Mouse (Mus musculus): Measurements from ENCODE around the gene Mybbp1a.

Gene Mybbp1a

DNA sequence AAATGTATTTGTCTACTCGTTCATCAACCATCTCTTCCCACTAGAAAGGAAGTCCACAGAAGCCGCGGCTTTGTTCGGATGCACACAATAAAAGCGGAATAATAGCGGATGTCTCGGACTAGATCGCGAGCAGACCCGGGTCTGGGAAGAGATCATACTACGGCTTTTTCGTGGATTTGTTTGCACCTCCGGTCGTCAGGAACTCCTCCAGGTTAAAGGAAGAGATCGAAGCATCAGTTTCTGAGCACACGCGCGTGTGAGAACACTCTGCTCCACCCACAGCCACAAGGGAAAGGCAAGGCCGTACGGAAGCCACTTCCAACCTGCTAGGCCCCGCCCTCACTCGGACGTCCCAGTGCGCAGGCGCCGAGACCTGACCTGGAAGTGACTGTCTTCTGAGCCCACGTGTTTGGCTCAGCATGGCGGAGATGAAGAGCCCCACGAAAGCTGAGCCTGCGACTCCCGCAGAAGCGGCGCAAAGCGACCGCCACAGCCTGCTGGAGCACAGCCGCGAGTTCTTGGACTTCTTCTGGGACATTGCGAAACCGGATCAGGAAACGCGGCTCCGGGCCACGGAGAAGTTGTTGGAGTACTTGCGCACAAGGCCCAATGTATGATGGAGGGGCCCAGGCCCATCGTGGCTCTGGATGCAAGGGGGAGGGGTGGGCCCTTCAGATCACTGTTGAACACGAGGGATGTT, at the start of gene Mybbp1a:
TSS of gene Mybbp1a (plus strand) at position 391 of the 700 bp plus-strand sequence.
- DNase-seq: peak; percentile 99

DNA sequence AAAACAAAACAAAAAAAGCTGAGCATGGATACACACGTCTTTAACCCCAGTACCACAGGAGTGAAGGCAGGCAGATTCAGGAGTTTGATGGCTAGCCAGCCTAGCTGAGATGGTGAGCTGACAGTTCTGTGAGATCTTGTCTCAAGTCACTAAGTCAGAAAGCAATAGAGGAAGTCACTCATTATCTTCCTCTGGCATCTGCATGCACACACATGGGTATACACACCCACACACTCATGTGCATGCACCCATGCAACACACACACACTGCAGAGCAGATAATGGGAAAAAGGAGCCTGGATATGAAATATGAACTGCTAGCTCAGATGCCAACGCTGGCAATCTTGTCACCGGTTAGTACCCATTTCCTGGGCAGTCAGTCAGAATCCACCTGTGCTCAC, 47.9 kb upstream of the Mybbp1a start:
- no peak for DNase-seq

DNA sequence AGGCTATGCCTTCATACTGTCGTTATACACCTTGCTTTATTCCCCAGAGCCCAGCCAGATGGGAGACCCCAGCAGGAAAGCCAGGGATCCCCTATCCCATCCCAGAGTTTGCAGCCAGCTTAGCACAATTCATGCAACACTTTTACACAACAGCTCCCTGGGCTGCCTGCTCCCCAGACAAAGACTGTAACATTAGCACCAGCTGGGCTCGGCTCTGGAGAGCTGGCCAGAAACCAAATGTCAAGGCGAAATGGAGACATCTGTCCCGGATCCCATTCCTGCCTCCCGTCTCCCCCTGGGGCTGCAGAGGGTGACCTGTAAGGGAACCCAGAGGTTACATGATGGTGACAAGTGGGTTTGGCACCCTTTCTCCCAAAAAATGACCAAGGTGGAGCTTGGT, 47.5 kb upstream of the Mybbp1a start:
- no peak for DNase-seq

DNA sequence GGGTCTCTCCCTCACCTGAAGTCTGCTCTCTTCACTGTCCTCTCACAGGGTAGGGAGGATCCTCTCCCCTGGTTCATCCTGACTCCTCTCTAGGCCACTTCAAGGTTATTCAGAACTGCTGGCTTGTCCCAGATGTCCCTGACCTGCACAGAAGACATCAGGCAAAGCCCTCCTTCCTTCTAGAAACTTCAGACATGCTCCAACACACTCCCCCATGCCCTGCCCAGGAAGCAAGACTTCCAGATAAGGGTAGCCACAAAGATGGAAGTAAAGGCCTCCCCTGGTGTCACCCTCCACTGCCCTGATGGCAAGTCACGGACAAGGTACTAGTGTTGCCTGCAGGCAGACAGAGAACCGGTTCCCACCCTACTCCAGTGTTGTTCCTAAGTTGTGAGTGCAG, 46.5 kb upstream of the Mybbp1a start:
- DNase-seq: no peak

DNA sequence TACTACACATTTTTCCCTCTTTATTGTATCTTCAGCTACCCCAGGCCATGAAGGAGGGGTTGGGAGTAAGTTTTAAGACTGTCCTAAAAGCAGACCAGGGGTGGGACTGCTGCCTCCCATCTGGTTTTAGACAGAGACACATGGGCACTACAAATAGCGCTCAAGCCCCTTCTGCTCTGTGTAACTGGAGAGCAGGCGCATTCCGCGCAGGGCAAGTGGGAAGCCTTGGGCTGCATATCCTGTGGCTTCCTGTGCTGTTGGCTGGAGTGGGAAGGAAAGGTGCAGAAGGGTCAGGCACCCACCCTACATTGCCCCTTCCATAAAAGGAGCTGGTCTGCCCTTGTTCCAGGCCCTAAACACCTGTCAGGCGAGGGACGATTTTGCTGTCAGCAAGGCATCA, 45.5 kb upstream of the Mybbp1a start:
- no peak for DNase-seq

DNA sequence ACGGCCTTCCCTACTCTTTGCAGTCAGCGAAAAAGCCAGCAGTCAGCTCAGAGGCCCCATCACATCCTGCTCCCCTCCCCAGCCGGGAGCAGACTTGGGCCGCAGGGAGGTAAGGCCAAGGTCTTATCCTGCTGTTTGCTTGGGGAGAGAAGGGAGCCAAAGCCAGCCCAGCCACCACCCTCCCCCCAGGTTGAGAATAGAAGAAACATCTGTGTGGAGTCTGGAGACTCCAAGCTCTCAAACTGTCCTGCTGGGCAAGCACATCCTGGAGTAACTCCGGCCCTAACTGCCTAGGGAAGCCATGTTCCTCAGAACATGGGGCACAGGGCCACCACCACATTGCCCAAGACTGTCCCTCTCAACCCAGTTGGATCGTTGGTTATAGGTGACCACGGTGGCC, 44.5 kb upstream of the Mybbp1a start:
- DNase-seq: no peak

DNA sequence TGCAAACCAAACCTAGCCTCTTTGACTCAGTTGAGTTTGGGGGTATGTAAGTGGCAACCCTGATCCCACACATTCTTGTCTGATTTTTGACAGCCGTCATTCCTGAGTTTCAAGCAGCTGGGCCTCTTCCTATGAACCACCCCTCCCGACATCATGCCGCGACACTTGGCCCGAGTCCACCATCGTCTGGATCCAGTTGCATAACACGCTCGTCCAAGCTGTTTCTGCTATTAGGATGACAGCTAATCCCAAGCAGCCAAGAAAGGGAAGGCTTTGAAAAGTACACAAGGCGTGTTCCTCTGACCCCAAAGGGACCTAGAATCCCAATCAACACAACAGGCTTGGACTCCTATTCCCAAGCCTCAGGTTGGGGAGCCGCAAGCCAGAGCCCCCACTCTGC, 44.1 kb upstream of the Mybbp1a start:
- peak; percentile 57 for DNase-seq

DNA sequence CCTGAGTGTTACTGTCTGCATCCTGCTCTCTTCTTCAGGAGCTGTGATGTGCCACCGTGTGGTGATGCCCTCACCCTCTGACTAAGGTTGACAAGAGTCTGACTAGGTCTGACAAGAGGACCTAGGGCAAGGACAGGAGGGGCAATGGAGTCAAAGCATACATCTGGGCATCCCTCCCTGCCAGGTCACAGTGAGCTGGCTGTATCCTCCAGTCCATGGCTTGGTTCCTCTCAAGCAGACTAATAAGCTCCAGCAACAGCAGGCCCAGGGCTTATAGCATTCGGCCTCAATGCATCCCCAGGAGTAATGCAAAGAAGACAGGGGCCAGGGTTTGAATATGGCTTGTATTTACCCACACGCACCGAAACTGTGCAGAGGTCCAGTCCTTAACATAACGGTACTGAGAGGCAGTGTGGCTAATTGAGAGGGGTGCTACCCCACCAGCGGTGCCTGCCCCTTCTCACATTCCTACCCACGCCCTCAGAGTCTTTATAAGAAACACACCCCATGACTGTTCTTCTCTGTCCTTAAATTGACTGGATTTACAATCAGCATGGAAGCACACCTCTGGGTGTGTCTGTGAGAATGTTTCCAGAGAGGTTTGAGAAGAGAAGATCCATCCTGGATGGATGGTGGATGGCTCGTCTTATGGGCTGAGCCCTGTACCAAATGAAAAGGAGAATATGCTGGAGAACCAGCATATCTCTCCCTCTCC, 43.2 kb upstream of the Mybbp1a start:
- DNase-seq: no peak

DNA sequence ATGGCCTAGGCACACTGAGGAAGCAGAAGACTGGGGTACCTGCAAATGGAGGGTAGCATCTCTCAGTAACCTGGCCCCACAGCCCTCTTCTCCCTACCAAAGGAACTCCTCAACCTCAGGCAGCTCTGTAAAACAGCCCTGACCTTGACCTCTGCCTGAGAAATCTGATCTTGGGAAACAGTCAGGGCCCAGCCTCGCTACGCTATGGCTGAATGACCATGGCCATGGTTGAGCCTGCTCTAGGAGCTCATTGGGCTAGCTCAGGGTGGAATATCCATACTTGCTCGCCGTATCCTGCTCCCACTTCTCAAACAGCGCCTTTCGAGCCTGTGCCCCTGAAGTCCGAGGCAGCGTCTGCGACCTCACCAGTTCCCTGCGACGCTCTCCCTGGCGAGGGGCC, 40.1 kb upstream of the Mybbp1a start:
- DNase-seq: peak; percentile 32

DNA sequence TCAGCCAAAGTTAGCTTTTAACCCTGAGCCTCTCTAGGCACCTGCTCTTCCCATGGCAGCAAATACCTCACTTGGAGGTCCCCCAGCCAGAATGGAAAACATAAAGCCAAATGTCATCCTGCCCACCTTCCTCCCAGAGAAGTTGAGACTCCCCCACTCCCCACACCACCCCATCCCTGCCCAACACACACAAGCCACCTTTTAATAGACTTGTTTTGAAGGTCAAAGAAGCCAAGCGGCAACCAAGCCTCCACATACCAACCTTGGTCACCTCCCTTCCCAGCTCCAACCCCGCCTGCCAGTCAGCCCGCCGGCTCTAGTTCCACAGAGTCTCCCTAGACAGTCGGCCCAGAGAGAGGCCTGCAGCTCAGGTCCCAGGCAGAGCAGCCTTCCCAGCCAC, 39.1 kb upstream of the Mybbp1a start:
- peak; percentile 68 for DNase-seq

DNA sequence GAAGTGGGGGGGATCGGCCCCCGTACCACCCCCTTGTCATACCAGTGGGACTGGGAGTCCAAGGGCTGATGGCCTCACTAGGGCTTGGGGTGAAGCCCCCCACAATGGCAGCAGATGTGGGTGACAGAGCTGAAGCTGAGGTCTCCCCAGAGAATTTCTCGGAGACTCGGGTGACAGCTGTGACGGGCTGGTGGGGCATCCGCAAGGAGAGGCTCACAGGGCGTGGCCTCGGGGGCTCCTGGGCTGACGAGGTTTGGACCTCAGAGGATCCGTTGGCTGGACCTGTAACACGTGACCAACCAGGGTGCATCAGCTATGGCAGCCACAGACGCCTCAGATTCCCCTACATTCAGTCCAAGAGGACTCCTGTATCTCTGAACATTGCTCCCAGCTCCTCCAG, 38.2 kb upstream of the Mybbp1a start:
- DNase-seq: no peak

DNA sequence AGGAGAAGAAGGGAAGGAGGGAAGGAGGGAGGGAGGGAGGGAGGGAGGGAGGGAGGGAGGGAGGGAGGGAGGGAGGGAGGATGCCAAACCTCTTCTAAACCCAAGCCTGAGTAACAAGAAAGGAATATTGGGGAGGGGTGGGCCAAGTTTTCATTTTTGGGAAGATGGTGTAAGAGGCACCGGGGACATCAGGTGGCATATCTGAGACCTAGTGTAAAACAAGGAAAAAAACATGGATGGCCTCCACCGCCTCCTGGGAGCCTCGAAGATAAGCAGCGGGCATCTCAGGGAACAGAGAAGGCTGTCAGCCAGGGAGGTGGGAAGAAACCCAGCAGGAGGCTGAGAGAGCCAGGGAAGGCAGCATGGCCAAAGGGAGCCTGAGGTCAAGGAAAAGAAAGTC, 35.6 kb upstream of the Mybbp1a start:
- DNase-seq: no peak

DNA sequence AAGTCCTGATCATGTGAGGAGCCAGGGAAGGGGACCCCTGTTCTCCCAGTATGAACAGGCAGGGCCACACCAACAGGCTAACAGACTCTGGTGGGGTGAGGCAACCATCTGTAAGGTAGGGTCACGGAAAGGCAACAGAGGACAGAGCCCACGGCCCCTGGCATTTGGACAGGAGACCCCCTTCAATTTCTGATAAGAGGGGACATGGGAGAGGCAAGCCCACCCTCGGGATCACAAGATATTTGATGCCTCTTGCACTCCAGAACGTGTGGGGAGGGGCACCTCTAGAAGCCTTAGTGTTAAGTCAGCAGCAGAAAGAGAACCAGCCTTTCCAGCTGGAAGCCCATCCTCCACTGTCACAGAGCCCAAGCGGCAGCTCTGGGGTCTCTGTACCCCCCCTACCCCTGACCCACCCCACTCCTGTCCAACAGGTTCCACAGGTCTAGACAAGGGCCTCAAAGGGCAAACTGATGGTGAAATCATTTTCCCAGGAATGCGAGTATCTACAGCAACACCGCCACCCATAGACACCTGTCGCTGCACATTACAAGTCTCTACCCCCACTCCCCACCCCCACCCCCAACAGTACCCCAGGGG, 35.0 kb upstream of the Mybbp1a start:
- DNase-seq: no peak

DNA sequence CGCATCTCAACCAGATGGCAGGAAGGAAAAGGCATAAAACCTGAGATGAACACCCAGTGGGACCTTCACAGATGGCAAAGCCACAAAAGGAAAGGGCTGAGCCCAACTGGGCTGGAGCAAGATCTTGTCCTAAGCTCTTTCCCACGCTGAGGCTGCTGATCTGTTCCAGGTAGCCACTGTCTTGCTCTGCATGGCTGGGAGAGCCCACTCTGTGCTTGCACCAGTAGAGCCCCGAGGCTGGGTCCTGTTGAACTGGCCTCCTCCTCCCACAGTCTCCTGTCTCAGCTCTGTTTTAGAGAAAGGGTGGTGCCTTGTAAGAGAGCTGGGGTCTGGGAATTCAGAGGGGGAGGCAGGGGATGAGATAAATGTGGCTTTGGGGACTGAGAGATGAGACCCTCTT, 34.1 kb upstream of the Mybbp1a start:
- DNase-seq: no peak

DNA sequence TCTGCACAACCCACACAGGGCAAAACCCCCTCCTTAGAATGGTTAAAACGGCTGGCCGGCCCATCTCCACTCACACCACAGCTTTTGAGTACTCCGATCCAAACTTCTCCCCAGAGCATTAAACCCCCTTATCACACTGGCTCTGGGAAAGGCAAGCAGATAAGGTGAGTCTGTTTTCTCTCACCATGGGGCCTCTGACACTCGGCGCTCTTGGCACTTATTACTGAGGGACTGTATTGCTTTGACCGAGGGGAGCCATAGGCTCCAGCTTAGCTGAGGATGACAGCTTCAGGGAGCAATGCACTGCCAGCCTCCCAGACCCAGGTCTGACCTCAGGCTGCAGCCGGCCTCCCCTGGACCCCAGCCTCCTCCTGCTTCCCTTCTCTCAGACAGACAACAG, 33.6 kb upstream of the Mybbp1a start:
- no peak for DNase-seq

DNA sequence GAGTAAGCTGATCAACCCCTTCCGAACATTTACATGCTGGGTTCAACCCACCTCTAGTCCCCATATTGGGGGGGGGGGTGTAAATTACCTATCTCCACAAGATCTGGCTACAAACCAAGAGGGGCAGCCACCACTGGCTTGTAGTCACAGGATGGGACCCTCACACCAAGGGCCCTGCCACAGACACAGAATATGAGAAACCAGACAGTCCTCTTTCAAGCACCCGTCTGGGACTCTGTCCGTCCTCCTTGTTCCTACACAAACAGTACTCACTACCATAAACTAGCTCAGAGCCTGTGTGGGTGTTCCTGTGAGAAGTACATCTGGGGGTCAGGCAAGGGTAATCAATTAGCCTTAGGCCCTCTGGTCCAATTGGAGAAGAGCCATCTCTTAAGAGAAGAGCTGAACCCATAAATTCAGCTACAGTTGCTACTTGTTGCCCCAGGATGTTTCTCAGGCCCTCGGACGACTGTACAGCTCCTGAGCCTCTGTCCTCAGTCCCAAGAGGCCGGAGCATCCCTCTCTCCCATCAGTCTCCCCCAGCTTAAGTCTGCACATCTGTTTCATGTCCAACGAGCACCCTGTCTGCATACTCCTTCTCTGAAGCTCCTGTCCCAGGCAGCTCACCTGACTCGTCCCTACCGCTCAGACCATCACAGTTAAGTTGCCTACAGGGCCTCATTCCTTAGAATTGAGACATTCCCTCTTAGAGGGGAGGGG, 32.5 kb upstream of the Mybbp1a start:
- DNase-seq: no peak

DNA sequence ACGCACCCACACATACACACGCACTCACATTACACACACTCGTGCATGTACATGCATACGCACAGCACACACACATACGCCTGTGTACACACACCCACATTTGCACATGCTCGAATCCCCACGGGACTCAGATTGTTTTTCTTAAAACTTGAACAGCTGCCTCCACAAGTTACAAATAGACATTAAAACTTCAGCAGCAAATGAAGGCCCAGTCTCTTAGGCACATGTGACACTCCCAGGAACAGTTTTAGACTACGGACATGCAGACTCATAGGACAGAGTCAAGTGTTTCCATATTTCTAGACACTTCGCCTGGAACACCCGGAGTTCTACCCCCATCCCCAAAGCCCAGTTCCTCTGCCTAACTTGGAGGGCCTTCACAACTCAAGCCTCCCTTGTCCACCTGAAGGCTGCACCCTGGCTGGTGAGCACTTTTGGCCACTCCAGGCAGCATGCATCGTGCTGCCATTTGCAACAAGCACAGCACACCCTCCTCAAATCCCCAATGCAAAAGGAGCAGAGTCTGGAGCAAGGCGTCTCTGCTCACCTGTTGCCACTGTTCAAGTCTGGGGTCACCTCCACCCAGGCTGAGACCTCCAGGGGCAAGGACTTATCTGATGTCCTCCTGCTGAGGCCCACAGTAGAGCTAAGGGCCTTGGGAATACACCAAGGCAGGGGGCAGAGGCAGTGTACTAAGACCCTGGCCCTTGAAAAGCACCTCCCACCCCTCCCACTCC, 31.3 kb upstream of the Mybbp1a start:
- peak; percentile 38 for DNase-seq

DNA sequence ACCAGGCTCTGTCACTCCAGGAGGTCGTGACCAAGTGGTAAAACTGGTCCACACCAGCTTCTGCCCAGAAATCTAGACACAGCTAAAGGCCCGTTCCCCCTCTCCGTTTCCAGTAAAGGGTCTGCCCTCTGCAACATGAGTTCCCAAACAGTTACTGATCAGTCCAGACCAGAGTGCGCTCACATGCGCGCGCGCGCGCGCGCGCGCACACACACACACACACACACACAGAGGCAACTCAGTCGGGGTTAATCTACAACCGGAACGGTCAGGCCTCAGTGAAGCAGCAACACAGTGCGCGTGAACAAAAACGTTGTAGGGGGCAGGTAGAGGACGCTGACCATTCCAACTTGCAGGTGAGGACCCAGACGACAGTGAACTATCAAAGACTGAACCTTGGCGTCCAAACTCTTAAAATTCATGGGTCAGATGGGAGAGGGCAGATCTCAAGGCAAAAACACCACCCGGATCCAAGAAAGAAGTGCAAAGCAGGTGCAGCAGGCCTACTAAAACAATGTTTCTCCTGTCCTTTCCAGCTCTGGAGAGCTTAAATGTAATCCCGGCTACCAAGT, 30.5 kb upstream of the Mybbp1a start:
- peak; percentile 85 for DNase-seq

DNA sequence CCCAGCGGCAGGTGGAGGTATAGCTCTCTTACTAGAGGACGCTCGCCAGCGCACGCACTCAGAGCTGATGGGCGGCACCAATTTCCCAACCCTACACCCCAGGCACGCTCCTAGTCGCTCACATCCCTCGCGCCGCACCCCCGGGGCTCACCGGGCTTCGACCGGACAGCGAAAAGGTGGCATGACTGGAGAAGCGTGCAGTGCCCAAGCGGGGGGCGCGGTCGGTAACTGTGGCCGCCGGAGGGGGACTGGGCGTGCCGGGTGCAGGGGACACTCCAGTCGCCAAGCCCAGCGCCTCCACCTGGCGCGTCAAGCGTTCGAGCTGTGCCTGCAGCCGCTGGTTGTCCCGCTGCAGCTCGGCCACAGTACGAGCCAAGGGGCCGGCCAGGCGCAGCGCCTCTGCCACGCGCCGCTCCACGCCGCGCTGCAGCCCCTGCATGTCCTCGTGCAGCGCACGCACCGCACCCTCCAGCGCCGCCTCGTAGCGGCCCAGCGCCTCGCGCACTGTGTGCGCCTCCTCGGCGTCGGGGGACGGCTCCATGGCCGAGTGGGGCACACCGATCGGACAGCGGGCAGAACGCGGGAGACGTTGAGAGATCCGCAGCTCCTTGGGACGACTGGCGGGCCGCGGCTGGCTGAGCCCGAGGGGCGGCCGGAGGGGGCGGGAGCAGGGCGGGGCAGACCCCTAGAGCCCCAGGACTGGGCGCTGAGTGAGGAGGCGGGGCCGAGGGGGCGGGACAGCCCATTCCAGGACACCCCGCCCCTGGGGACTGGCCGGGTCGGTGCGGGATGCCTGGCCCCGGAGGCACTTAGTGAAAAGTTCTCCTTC, 29.8 kb upstream of the Mybbp1a start, which contains the start of gene Smtnl2:
TSS of gene Smtnl2 (minus strand) at position 621 of the 829 bp plus-strand sequence.
- DNase-seq: peak; percentile 92

DNA sequence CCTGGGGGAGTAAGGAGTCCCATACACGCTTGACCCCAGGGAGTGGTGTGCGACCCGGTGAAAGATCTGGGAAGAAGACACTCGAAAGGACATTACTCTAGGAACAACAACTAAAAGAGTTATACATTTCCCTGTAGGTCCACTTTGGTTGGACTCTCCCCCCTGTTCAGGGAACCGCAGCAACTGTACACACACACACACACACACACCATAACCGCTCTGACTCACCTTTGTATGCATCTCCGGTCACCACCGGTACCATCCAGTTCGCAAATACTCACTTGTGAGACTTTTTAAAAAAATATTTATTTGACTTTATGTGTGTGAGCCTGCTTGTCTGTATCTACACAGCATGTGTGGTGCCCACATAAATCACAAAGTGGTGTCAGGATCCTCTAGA, 29.2 kb upstream of the Mybbp1a start:
- DNase-seq: no peak

DNA sequence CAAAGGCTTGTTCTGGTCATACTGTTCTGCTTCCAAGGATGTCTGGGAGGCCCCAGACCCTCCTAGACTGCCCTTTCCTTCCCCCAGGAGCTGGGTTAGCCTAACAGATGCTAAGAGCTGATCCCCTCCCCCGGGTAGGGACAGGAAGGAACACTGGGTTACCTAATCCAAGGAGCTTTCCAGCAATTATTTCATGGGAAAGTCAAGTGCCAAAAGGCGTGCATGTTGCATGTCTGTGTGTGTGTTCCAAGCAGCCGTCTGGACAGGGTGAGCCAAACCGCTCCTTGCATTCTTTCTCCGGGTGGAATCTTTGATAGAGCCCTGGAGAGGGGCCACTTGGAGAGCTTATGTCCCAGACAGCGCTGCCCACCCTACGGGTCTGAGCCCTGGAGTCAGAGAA, 28.1 kb upstream of the Mybbp1a start:
- no peak for DNase-seq

Measured in kidney, adult 18-20 months (tissue).